In the genomic region with DNA sequence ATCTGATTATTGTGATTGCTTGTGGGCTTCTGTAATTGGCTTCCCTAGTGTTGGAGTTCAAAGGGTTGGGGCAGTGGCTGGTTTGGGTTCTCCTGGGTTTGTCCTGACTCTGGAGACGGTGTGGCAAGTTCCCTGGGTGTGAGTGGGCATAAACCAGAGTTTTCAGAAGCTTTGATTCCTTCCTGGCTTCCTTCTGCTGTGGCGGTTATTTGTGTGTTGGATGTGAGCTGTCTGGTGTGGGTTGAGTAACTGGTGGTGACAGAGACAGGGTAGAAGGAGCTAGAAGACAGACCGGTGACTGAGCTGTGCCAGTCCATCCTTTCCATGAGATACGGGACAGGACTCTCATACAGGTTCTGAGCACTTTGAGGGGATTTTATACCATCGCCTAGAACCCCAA, we compare ENCODE assay signal across 11 mouse cellular contexts. TPM values are rescaled to one million over a fixed set of nuclear protein-coding genes. Genes with fewer than 3 reads are reported as not detected.
DNase-seq lines count a peak whose midpoint lies in the region; ATAC-seq and TF ChIP-seq lines count a peak whose summit lies in the region.
"Had no signal": no experiment of that assay in that cellular context is flagged by ENCODE, and none has a peak within 500 bp of the region (broad histone marks: within the 10 kb centered on the region; RNA-seq: fewer than 3 reads in every experiment).

No protein-coding gene starts in this region.

- no peak for TF ChIP-seq CTCF in C2C12 (IDR thresholded peaks at IDR 0.05; ENCODE audit: control insufficient read depth, insufficient read depth, insufficient read length)

- DNase-seq in heart, postnatal 25 days (ENCODE audit: low spot score): no peak
- no peak for DNase-seq in limb, embryonic 14.5 days (ENCODE audit: low spot score)
- DNase-seq in urinary bladder, postnatal 36 days (ENCODE audit: low spot score in 2 of 2): no peak
- DNase-seq in layer of hippocampus, postnatal 14 days (ENCODE audit: low spot score in 2 of 2): no peak
- DNase-seq: adrenal gland, postnatal 10 days; cerebellum, postnatal 14 days; liver, embryonic 13.5 days had no signal

- peak overlapping the region; percentile 34; the same call in 1 of the 2 replicates for H3K27ac ChIP-seq in heart, embryonic 16.5 days (ENCODE audit: low read length)
- peak overlapping the region; percentile 86 for H3K27ac ChIP-seq in embryonic facial prominence, embryonic 13.5 days
- no peak overlapping the region for H3K27ac ChIP-seq in limb, embryonic 14.5 days (replicated peaks; ENCODE audit: low read depth, low read length)
- no peak overlapping the region for H3K27ac ChIP-seq in liver, embryonic 12.5 days
- H3K27ac ChIP-seq: liver, embryonic 13.5 days had no signal

- no peak for TF ChIP-seq POLR2A in limb, embryonic 14.5 days (IDR thresholded peaks at IDR 0.05; ENCODE audit: borderline replicate concordance, extremely low read depth, insufficient read depth, insufficient read length)

- peaks cover 75% of the 10 kb centered on the region for H3K4me1 ChIP-seq in heart, embryonic 16.5 days (ENCODE audit: control insufficient read depth, insufficient read depth, low read length)
- peaks cover 87% of the 10 kb centered on the region for H3K4me1 ChIP-seq in embryonic facial prominence, embryonic 13.5 days
- H3K4me1 ChIP-seq in limb, embryonic 14.5 days (ENCODE audit: control insufficient read depth, insufficient read depth, low read length): peaks cover 71% of the 10 kb centered on the region
- H3K4me1 ChIP-seq in liver, embryonic 12.5 days: peaks cover 91% of the 10 kb centered on the region

- no peaks in the 10 kb centered on the region for H3K36me3 ChIP-seq in heart, embryonic 16.5 days (ENCODE audit: control insufficient read depth, insufficient read depth)
- H3K36me3 ChIP-seq in C2C12 (ENCODE audit: control insufficient read depth, insufficient read depth): peaks cover 42% of the 10 kb centered on the region
- H3K36me3 ChIP-seq in embryonic facial prominence, embryonic 13.5 days: no peaks in the 10 kb centered on the region; the same call in 1 of the 2 replicates
- H3K36me3 ChIP-seq in limb, embryonic 14.5 days (ENCODE audit: control insufficient read depth, insufficient read depth, low read length): no peaks in the 10 kb centered on the region
- H3K36me3 ChIP-seq in liver, embryonic 12.5 days: no peaks in the 10 kb centered on the region
- H3K36me3 ChIP-seq: liver, embryonic 13.5 days had no signal

- H3K9me3 ChIP-seq in heart, embryonic 16.5 days (replicated peaks; ENCODE audit: control insufficient read depth, low read length): no peaks in the 10 kb centered on the region
- H3K9me3 ChIP-seq in embryonic facial prominence, embryonic 13.5 days: no peaks in the 10 kb centered on the region
- no peaks in the 10 kb centered on the region for H3K9me3 ChIP-seq in limb, embryonic 14.5 days (ENCODE audit: control insufficient read depth, low read length)
- no peaks in the 10 kb centered on the region for H3K9me3 ChIP-seq in liver, embryonic 12.5 days (replicated peaks)
- H3K9me3 ChIP-seq: liver, embryonic 13.5 days had no signal

- intact Hi-C loops in heart, postnatal 25 days (cut with DNase I): no loop called here

- ATAC-seq in heart, embryonic 16.5 days (replicated peaks; ENCODE audit: extremely low read depth, insufficient read depth, low FRiP score): no peak
- no peak for ATAC-seq in embryonic facial prominence, embryonic 13.5 days (ENCODE audit: insufficient number of reproducible peaks, insufficient read depth, low FRiP score, low TSS enrichment, low read depth)
- no peak for ATAC-seq in limb, embryonic 14.5 days (ENCODE audit: low FRiP score, low read depth)
- no peak for ATAC-seq in liver, embryonic 12.5 days

- peaks cover 98% of the 10 kb centered on the region for H3K79me2 ChIP-seq in C2C12 (ENCODE audit: control insufficient read depth, insufficient read depth)

- WGBS in heart, embryonic 16.5 days: 60% methylated on average over 5 of the region's 5 CpGs
- WGBS in embryonic facial prominence, embryonic 13.5 days: 74% methylated on average over 5 of the region's 5 CpGs
- WGBS in limb, embryonic 14.5 days: 72% methylated on average over 5 of the region's 5 CpGs
- 68% methylated on average over 5 of the region's 5 CpGs for WGBS in liver, embryonic 12.5 days (ENCODE audit: insufficient replicate concordance)

- H3K9ac ChIP-seq in heart, embryonic 16.5 days (ENCODE audit: low read length): peak overlapping the region; percentile 28; the same call in 1 of the 2 replicates
- 0 out of 2 replicates have a peak overlapping the region, but pooled peaks have one; percentile 16 for H3K9ac ChIP-seq in embryonic facial prominence, embryonic 13.5 days
- H3K9ac ChIP-seq in limb, embryonic 14.5 days (ENCODE audit: low read depth, low read length, severe bottlenecking): no peak overlapping the region
- H3K9ac ChIP-seq in liver, embryonic 12.5 days: no peak overlapping the region
- H3K9ac ChIP-seq: liver, embryonic 13.5 days had no signal

- peak overlapping the region; percentile 91 for H3K4me2 ChIP-seq in heart, embryonic 16.5 days (ENCODE audit: low read depth, low read length)
- H3K4me2 ChIP-seq in embryonic facial prominence, embryonic 13.5 days: peak overlapping the region; percentile 84
- 0 out of 2 replicates have a peak overlapping the region, but pooled peaks have one; percentile 18 for H3K4me2 ChIP-seq in limb, embryonic 14.5 days (replicated peaks; ENCODE audit: low read depth, low read length, severe bottlenecking)
- no peak overlapping the region for H3K4me2 ChIP-seq in liver, embryonic 12.5 days
- H3K4me2 ChIP-seq: liver, embryonic 13.5 days had no signal

- no peaks in the 10 kb centered on the region for H3K27me3 ChIP-seq in heart, embryonic 16.5 days (ENCODE audit: control insufficient read depth, insufficient read depth, low read length)
- no peaks in the 10 kb centered on the region for H3K27me3 ChIP-seq in C2C12 (ENCODE audit: control insufficient read depth, insufficient read depth, insufficient read length)
- no peaks in the 10 kb centered on the region for H3K27me3 ChIP-seq in embryonic facial prominence, embryonic 13.5 days
- H3K27me3 ChIP-seq in limb, embryonic 14.5 days (ENCODE audit: control insufficient read depth, insufficient read depth, low read length): no peaks in the 10 kb centered on the region
- peaks cover 27% of the 10 kb centered on the region; the same call in 1 of the 2 replicates for H3K27me3 ChIP-seq in liver, embryonic 12.5 days (replicated peaks)

- peaks cover 74% of the 10 kb centered on the region for H3K79me3 ChIP-seq in C2C12 (ENCODE audit: low read depth)

- H3ac ChIP-seq in C2C12 (ENCODE audit: control insufficient read depth, insufficient read length, low read depth): peak overlapping the region; percentile 44

- no peak overlapping the region for H3K4me3 ChIP-seq in heart, embryonic 16.5 days (ENCODE audit: low read length)
- peak overlapping the region; percentile 87 for H3K4me3 ChIP-seq in C2C12 (ENCODE audit: insufficient read depth, poor library complexity, severe bottlenecking)
- peak overlapping the region; percentile 5 for H3K4me3 ChIP-seq in embryonic facial prominence, embryonic 13.5 days
- H3K4me3 ChIP-seq in limb, embryonic 14.5 days (replicated peaks; ENCODE audit: low read length): no peak overlapping the region
- no peak overlapping the region for H3K4me3 ChIP-seq in liver, embryonic 12.5 days
- H3K4me3 ChIP-seq: liver, embryonic 13.5 days had no signal

TF ChIP-seq in C2C12, 6 proteins besides CTCF, POLR2A, EP300 and RAD21:
- TF ChIP-seq MYOD1 (IDR thresholded peaks at IDR 0.05; ENCODE audit: control insufficient read depth, insufficient read length, low read depth): no peak
- no peak for TF ChIP-seq USF1 (IDR thresholded peaks at IDR 0.05; ENCODE audit: low read depth)
- no peak for TF ChIP-seq MAX (IDR thresholded peaks at IDR 0.05)
- no peak for TF ChIP-seq CEBPB (IDR thresholded peaks at IDR 0.05; ENCODE audit: low read depth)
- TF ChIP-seq FOSL1 (IDR thresholded peaks at IDR 0.05; ENCODE audit: insufficient read depth, low read length, poor library complexity, severe bottlenecking): no peak
- TF ChIP-seq MYOG (IDR thresholded peaks at IDR 0.05; ENCODE audit: control insufficient read depth, extremely low read depth, insufficient read length): no peak
TF ChIP-seq in C2C12: peak in this region for 0.

RNA-seq across cellular contexts. Expression of a gene that starts 3.7 kb away (rescaled TPM):
- 44.9 and 57.3 TPM in 2 replicates for polyA plus RNA-seq in heart, embryonic 16.5 days (2015; fragmentation: Nextera tagmentation; extraction: Ambion mirVana)
- total RNA-seq in heart, postnatal 25 days (2021): 10 to 100 TPM; 23.8 to 31.9 TPM
- polyA plus RNA-seq in C2C12 (2012; fragmentation: generic; extraction: Trizol): 294 TPM
- polyA plus RNA-seq in embryonic facial prominence, embryonic 13.5 days (2015; fragmentation: Nextera tagmentation; extraction: Ambion mirVana): 57.2 and 59.2 TPM in 2 replicates
- polyA plus RNA-seq in limb, embryonic 14.5 days (2012; rRNA removed): 73.5 and 81.0 TPM in 2 replicates
- polyA plus RNA-seq in limb, embryonic 14.5 days (2014; fragmentation: Nextera tagmentation; extraction: Ambion mirVana): 45.9 and 46.2 TPM in 2 replicates
- 11.9 and 12.4 TPM in 2 replicates for polyA plus RNA-seq in liver, embryonic 12.5 days (2016; fragmentation: Nextera tagmentation; extraction: Ambion mirVana)
- 10 to 100 TPM; 15.2 to 18.7 TPM for total RNA-seq in layer of hippocampus, postnatal 14 days (2021)

RNA-seq across cellular contexts. Expression of a gene that starts 32.5 kb away (rescaled TPM):
- polyA plus RNA-seq in heart, embryonic 16.5 days (2015; fragmentation: Nextera tagmentation; extraction: Ambion mirVana): 28.0 and 29.2 TPM in 2 replicates
- total RNA-seq in heart, postnatal 25 days (2021): 10 to 100 TPM; 11.0 to 11.7 TPM
- polyA plus RNA-seq in C2C12 (2012; fragmentation: generic; extraction: Trizol): 28.7 TPM
- 18.1 and 22.8 TPM in 2 replicates for polyA plus RNA-seq in embryonic facial prominence, embryonic 13.5 days (2015; fragmentation: Nextera tagmentation; extraction: Ambion mirVana)
- 22.2 and 22.3 TPM in 2 replicates for polyA plus RNA-seq in limb, embryonic 14.5 days (2012; rRNA removed)
- polyA plus RNA-seq in limb, embryonic 14.5 days (2014; fragmentation: Nextera tagmentation; extraction: Ambion mirVana): 15.8 and 20.8 TPM in 2 replicates
- polyA plus RNA-seq in liver, embryonic 12.5 days (2016; fragmentation: Nextera tagmentation; extraction: Ambion mirVana): 5.8 and 5.9 TPM in 2 replicates
- 100 to 1,000 TPM; 601 to 619 TPM for total RNA-seq in layer of hippocampus, postnatal 14 days (2021)

Comparison
In these comparisons a context has a peak if more than half of its experiments do, and no peak if none do; other contexts are left out.
1. H3K27ac ChIP-seq: peak in heart, embryonic 16.5 days (single experiment) and embryonic facial prominence, embryonic 13.5 days (single experiment); none in limb, embryonic 14.5 days (single experiment) and liver, embryonic 12.5 days (single experiment).
2. H3K4me3 ChIP-seq: peak in C2C12 (single experiment) and embryonic facial prominence, embryonic 13.5 days (single experiment); none in heart, embryonic 16.5 days (single experiment), limb, embryonic 14.5 days (single experiment) and liver, embryonic 12.5 days (single experiment).
3. H3K9ac ChIP-seq: peak in heart, embryonic 16.5 days (single experiment) and embryonic facial prominence, embryonic 13.5 days (single experiment); none in limb, embryonic 14.5 days (single experiment) and liver, embryonic 12.5 days (single experiment).